Mouse (Mus musculus): ENCODE results near the gene Telo2.

- TF ChIP-seq CTCF (IDR thresholded peaks at IDR 0.05; ENCODE audit: extremely low read depth, insufficient read length, insufficient replicate concordance, low read depth, low read length): no peak
- TF ChIP-seq POLR2A (IDR thresholded peaks at IDR 0.05; ENCODE audit: low read depth, low read length): no peak
Observed at GRCm38 (mm10) chr17:25068690-25069089, 47.1 kb downstream of the Telo2 start.

Measured in small intestine, adult 2 months (tissue).